Mouse (Mus musculus): ENCODE measurements at regions not wholly inside any gene's neighbourhood (a gene's known extent, or its start where the extent isn't known, plus 50 kb on each side); places are given as distances from the start of the nearest gene placed in this dataset.
"Not testable (repeated sequence)": the region's sequence is repeated elsewhere in the genome, so short reads cannot be mapped to it uniquely, and the experiment has no call there.

DNA sequence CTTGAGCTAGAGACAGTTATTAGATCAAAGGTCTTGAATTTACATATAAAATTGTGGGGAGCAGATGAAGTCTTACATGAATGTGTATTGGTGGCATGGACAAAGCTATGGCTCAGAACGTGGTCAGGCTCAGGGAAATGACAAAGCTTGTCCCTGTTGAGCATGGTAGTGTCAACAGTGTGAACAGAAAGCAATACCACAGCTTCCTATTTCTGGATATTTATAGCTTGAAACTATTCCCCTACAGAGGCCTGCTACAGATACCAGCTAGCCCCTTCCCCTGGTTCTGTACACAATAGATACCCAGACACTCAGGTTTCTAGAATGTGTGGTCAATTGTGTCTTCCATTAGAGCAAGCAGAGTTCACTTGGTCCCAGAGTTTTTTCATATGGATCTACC lies 236.8 kb upstream of the Rarb start:
- DNase-seq: no peak

GRCm38 (mm10) chr14:17054381-17054780 lies 235.4 kb upstream of the Rarb start:
- no peak for DNase-seq

GRCm38 (mm10) chr14:17046808-17047207 lies 227.9 kb upstream of the Rarb start:
- no peak for DNase-seq

DNA sequence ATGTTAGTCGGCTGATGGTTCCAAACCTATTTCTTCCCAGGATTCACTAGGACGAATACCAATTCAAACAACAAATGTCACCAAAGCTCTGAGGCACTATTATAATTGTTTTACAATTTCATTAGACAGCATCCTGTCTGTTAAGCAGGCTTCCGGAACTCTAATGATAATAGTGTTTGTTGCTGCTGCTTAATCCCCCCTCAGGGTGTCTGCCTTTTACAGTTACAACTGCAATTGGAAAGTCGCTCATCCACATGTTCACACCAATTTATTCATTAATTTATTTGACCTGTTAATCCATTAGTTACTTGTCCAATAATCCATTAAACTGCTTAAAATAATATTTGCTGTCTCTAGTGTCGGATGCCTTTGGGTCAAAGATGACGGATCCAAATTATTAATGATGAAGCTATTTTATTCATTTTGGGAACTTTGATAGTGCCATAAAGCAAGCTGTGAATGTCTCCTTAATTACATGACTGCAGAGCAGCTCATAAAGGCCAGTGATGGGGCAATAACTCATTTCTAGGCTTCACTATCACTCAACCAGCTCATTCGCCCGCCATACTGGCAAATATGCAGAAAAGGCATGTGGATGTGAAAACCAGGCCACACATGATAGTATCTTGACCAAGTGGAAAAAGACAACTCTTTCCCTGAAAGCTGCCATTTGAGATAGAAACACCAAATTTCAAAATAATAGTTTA lies 226.6 kb upstream of the Rarb start:
- DNase-seq: no peak

DNA sequence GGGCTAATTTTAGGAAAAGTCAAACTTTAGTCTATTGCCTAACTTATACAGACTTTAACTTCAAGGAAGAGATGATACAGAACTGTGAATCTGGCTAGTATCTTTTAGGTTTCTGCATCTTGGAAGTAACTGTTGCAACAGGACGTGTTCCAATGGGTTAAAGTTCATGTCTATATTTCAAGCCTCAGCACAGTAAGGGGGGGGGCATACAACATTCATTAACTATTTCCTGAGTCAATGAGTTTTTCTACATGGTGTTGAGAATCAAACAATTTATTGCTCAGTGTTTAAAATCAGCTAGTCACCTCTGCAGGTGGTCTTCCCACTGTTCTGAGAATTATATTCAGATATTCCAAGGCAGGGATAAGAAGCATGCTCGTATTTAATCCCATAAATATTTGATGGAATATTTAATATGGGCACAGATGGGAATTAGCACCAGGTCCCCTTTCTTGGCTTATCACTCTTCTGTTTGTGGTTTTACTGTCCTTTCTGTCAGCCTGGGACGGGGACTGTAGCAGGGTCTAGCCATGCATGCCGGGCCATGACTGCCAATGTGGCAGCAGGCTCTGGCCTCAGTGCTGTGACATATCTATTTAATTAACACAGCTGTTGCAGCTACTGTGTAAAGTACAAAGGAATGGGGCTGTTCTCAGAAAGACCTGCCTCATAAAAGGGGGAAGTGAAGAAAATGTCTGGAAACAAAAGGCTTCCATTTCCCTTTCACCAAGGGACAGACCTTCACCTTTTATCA lies 201.8 kb upstream of the Rarb start:
- DNase-seq: peak; percentile 5

- DNase-seq: peak; percentile 41
Measured at GRCm38 (mm10) chr14:17012931-17013330, 194.0 kb upstream of the Rarb start.

GRCm38 (mm10) chr14:17012200-17012599 lies 193.2 kb upstream of the Rarb start:
- no peak for DNase-seq

- DNase-seq: no peak
Measured at GRCm38 (mm10) chr14:17005194-17006018, 186.4 kb upstream of the Rarb start.

- no peak for DNase-seq
Measured at GRCm38 (mm10) chr14:17004714-17005113, 185.8 kb upstream of the Rarb start.

GRCm38 (mm10) chr14:16996716-16997115 lies 177.8 kb upstream of the Rarb start:
- no peak for DNase-seq

- not testable (repeated sequence) for DNase-seq
Measured at GRCm38 (mm10) chr14:16970911-16971310, 152.0 kb upstream of the Rarb start.

- DNase-seq: no peak
Measured at GRCm38 (mm10) chr14:16964717-16965391, 145.9 kb upstream of the Rarb start.

DNA sequence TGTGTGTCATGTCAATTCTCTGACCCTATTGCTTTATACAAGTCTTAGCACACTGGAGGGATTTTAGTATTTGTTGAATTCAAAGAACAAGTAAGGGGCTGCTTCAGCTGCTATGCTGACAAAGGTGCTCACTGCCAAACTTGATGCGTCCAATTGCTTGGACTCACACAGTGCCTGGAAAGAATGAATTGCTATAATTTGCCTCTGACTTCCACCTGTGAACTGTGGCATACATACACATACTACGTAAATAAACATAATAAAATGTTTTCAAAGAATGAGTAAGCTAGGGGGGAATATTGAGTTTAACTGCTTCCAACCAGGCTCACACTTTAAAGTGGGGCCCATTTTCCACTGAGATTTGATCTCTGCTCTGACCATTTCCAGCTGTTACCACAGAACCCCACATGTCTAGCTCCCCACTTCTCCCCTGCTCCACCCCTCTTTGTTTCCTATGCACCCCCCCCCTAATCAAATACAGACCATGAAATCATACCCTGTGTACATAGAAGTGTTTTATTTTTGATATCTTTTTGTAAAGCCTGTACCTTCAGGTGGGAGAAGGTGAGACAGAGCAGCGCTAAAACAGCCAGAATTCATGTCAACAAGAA lies 143.4 kb upstream of the Rarb start:
- no peak for DNase-seq

GRCm38 (mm10) chr14:16957802-16958201 lies 138.8 kb upstream of the Rarb start:
- no peak for DNase-seq

GRCm38 (mm10) chr14:16954511-16955443 lies 135.8 kb upstream of the Rarb start:
- peak; percentile 54 for DNase-seq

DNA sequence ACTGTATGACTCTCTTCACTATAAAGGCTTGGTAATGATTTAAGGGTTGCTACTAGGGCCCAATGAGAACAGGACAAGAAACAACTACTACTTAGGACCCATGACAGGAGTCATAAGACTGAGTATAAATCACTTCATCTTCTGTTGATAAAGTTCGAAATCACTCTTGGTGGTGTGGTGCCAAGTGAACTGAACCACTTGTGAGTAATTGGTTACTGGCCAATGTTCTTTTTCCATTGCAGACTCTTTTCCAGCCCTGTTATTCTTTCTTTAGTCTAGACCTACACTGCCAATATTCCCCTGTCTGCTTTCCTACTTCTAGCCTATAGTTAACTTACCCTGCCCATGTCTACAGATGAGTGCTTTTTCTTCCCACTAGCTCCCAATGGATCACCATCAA lies 129.8 kb upstream of the Rarb start:
- DNase-seq: no peak

GRCm38 (mm10) chr14:16944441-16944840 lies 125.5 kb upstream of the Rarb start:
- no peak for DNase-seq

DNA sequence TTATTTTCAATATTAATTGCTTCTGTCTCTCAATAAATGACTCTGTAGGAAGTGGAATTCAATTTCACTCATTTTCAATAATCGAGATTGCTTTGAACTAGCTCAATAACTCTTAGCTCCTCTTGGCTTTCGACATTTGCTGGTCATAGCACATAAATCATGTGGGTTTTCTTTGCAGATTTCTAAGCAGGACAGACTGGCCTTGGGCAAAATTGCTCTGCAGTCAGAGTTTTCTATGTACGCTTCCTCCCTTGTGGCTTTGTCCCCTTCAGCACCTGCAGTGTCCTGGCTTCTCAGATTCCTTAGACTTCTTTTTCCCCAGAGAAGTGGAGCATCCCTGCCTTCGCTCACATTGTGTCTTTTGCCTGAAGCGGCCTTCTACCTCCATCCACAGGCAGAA lies 124.6 kb upstream of the Rarb start:
- DNase-seq: peak; percentile 13

DNA sequence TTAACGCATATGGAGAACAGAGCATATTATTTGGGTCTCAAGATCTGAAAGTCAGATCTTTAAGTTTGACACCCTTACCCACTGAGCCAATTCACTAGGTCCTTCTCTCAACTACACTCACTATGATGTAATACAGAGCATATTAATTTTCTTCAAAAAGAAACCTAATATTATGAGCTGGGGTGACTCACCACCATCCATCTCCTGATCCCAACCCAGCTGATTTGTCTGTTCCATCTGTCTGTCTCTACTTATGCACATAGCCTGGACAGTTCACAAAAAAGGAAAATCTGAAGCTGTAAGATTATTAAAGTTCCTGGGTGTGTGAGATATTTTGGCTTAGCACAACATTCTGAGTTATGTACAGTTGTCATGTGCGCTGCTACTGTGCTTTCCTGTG lies 108.2 kb upstream of the Rarb start:
- DNase-seq: no peak

GRCm38 (mm10) chr14:16901534-16902147 lies 82.7 kb upstream of the Rarb start:
- no peak for DNase-seq
